Mouse (Mus musculus) olfactory bulb, adult 2 months (tissue): ENCODE data around the gene Gsn.

Experiments
- CTCF ChIP-seq: fragments of 200-500 bp; IDR thresholded peaks from 2 replicates; pipeline ENCODE4 v1.5.1; 2012; ENCODE audit warnings: low read depth, mild to moderate bottlenecking, low read length, moderate library complexity; ENCODE audit not compliant: insufficient read depth
- POLR2A ChIP-seq: fragments of 200-500 bp; IDR thresholded peaks from 2 replicates; pipeline ENCODE4 v1.6.1; 2012; ENCODE audit warnings: mild to moderate bottlenecking, low read depth, low read length, moderate library complexity; ENCODE audit not compliant: insufficient read depth

- TF ChIP-seq CTCF (no peak), POLR2A (no peak)
These were observed 13.6 kb downstream of the Gsn start for GRCm38 (mm10) chr2:35269716-35270260.
